Mouse (Mus musculus): ENCODE measurements around the gene A430033K04Rik.

A430033K04Rik gene

DNA sequence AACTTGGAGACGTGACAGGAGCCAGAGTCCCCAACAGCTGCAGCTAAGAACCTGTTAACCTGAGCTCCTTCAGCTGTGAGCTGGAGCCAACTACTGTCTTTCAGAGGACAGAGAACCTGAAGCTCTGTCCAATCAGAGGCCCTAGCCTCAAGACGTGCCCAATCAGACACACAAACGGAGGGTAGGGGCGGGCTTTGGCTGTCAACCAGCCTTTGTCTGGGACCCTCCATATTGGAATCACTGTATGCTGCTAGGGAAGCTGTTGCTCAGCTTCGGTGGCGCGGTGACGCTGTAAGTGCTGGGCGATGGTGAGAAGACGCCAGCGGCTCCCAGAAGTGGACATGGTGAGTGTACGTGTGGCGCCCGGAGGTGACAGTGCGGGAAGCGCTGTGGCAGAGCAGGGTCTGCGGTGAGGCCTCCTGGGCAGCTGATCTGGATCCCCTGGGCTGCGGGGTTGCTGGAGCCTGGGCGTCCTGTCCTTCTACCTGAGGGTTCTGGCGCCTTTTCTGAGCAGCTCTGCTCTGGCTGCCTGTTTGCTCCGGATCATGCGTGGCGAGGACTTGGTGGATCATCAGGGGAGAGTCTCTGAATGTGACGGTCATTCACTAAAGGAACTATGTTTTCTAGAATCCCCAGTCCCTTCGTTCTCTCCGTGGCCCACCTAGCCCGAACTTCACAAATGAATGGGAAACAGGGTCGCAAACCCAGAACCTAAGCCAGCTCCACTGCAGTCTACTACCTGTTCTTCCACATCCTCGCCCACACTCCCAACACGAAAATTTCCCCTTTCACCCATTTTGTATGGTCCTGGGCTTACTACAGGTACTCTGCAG, at the start of gene A430033K04Rik:
Gene A430033K04Rik (plus strand): TSS at position 215 of the 833 bp plus-strand sequence.
- DNase-seq (ENCODE audit: low read depth, low spot score), result peak; percentile 83

DNA sequence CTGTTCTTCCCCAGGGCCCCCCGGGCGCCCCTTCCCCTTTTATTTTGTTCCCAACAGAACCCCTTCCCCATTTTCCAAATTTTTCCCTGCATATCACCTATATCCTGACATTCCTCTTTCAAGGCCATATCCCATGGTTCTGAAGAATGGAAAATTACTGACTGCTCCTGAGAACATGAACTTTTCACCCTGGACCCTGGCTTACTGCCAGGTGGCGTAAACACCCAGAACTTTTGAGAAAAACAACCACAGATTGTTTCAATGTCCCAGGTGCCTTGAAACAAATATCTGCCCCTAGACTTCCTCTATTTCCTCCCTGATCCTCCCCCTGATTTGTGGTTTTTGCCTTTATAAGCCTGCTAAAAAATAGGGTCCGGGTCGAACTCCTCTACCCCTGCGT, 35.3 kb upstream of the A430033K04Rik start:
- no peak for DNase-seq (ENCODE audit: low read depth, low spot score)

DNA sequence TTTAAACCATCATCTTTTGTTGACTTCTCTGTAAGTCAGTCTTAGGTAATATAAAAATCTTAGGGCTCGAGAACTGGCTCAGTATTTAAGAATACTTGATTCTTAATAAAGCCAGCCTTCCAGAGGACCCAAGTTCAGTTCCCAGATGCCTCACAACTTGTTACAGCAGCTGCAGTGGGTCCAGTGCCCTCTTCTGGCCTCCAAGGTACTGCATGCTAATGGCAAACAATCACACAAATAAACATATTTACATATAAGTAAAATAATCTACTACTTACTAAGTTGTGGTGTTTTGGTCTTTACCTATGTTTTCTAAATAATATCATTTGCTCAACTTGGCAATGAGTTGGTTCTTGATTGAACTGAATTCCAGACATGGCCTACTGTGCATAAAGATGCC, 4.3 kb upstream of the A430033K04Rik start:
- no peak for DNase-seq (ENCODE audit: low read depth, low spot score)

DNA sequence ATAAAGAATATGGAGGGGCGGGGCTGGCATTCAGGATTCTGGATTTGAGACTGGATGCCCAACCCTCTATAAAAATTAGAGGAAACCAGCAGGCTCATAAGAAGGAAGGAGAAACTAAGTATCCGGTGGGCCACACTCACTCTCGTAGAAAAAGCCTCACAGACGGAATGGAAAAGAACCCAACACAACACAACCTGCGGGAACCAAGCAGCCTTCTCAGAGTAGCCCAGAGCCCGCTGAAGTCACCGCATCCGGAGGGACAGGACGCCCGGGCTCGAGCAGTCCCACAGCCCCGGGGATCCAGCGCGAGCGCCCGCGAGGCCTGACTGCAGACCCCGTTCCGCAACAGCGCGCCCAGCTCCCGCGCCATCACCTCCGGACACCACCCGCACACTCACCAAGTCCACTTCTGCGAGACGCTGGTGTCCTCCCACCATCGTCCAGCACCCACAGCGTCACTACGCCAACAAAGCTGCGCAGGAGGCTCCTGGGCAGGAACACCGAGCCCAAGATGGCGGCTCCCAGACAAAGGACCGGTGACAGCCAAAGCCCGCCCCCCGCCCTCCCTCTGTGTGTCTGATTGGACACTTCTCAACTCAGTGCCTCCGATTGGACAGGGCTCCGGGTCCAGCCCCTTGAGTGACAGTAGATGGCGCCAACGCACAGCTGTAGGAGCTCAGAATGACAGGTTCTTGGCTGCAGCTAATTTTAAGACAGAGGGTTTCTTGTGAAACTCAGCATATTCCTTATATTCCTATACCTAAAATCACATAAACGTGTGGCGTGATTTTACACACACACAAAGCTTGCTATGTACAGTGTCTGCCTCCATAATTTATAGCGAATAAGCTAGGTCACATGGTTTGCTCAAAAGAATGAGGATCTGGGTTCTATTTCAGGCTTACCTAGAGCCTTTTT, 3.2 kb upstream of the A430033K04Rik start, which contains the start of gene Zfp68:
Gene Zfp68 (minus strand): TSS at position 551 of the 918 bp plus-strand sequence.
- DNase-seq (ENCODE audit: low read depth, low spot score), result peak; percentile 97

DNA sequence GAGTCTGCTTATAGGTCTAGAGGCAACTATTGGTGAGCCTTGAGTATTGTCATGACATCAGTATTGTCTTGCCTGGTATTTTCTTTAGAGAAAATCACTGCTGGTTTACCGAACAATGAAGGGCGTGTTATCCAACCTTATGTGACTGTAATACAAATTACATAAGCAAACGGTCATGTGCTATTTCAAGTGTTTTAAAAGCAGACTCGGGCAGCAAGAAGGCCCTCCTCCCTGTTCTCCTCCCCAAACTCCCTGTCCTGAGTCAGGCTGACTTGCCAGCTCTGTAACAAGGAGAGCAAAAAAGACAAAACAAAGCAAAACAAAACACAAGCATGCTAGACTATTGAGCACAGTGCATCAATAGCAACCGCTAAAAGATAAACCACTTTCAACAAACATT, 1.8 kb upstream of the A430033K04Rik start:
- no peak for DNase-seq (ENCODE audit: low read depth, low spot score)

DNA sequence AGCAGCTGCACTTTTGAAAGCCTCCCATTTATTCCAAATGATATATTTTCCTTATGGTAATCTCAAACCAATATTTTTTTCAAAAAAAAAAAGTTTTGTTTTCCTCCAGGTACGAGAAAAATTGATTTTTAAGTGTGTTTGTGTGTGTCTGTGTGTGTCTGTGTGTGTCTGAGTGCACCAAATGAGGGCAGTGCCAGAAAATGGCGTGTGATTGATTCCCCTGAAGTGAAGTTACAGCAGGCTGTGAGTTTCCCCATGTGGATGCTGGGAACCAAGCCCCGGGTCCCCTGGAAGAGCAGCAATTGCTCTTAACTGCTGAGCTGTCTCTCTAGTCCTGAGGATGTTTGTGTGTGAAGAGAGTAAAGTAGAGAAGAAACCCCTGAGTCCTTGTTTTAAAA, 818 bp downstream of the A430033K04Rik start:
- no peak for DNase-seq (ENCODE audit: low read depth, low spot score)

DNA sequence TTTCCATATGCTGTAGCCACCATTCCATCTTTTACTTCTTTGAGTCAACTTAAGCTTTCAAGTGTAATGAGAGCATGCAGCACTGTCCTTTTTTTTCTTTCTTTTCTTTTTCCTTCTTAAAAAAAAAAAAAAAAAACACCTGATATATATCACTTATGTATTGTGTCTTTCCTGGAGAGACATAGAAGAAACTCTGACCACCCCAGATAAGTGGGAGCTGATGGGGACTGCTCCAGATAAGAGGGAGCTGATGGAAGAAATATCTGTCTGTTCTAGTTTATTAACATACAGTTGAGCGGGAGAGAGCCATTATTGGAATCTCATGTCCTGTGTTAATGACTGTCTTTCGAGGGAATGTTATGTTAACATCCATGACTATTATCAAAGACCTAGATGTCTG, 13.8 kb downstream of the A430033K04Rik start:
- DNase-seq (ENCODE audit: low read depth, low spot score), result no peak

DNA sequence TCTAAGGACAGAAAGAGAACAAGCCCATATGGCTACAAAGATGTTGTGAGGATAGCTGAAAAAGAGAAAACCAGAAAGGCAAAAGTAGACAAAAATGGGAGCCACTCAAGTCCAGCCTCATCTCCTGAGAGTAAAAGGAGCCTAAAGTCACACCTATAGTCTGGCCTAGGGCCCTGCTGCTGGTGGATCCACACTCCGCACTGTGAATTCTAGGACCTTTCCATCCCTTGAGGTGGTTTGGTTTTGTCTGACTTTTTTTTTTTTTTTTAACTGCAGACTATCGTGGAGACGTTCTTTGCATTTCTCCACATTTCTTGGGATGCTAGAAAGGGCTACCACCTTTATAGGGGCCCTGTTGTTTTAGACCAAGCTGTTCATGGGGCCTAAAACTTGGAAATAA, 18.4 kb downstream of the A430033K04Rik start:
- no peak for DNase-seq (ENCODE audit: low read depth, low spot score)

DNA sequence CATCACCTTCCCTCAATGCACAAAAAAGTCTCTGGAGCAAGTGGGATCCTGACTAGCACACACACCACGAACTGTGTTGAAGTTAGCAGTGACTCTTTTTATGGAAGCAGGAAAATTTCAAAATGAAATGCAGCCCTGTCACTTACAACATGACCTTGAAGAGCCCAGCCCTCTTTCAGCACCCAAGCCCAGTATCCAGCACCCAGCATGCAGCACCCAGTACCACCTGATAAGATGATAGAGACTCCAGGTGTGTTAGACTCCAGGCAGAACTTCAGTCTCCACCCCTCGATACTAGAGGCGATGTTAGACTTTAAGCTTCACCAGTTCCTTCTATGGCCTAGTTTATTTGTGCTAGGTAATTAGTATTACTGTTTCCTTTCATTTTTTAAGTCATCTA, 19.1 kb downstream of the A430033K04Rik start:
- no peak for DNase-seq (ENCODE audit: low read depth, low spot score)

DNA sequence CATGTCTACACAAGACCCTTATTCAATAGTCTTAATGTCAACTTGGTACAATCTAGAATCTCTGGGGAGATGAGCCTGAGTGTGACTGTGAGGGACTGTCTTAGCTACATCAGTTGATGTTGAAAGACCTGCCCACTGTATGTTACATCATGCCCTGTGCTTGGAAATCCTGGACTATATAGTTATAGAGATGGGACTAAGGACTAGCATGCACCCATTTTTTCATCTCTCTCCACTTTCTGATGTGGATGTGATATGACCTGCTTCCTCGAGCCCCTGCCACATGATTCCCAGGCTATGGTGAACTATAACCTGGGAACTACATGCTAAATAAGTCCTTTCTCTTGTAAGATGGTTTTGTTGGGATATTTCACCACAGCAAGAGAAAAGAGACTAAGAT, 30.3 kb downstream of the A430033K04Rik start:
- no peak for DNase-seq (ENCODE audit: low read depth, low spot score)

DNA sequence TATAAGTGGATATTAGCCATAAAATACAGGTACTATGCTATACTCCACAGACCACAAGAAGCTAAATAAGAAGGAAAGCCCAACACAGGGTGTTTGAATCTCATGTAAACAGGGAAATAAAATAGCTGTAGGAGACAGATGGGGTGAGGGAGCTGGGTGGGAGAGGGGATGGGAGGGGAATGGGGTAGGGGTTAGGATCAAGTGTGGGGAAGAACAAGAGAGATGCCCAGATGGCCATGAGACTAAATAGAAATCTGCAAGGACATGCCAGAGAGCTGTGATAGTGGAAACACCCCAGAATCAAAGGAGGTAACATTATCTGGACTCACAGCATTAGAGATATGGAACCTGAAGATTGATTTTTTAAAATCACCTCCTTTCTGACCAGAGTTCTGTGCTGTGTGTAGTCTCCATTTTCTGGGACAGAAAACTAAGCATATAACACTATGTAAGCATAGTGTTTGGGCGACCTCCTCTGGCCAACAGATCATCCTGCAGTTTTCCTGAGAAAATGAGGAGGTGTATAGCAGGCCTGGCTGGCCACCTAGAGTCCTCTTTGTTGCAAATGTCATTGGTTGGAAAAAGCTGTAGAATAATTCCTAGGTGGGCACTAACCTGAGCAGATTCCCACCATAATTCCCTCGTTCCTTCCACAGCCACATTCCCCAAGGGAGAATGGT, 34.0 kb downstream of the A430033K04Rik start:
- peak; percentile 39 for DNase-seq (ENCODE audit: low read depth, low spot score)

DNA sequence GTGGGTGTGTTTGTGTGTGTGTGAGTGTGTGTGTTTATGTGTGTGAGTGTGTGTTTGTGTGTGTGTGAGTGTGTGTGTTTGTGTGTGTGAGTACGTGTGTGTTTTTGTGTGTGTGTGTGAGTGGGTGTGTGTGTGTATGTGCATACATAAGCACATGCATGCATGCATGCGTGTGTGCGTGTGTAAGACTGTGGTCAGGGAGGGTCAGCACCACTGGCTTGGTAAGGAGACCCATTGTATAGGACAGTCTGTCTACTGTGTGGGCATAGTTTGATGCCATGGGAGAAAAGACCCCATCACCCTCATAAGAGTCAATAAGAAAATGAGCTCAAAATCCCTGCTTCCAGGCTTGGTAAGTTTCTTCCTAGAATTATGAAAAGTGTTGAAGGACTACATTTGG, 34.7 kb downstream of the A430033K04Rik start:
- DNase-seq (ENCODE audit: low read depth, low spot score), result no peak

DNA sequence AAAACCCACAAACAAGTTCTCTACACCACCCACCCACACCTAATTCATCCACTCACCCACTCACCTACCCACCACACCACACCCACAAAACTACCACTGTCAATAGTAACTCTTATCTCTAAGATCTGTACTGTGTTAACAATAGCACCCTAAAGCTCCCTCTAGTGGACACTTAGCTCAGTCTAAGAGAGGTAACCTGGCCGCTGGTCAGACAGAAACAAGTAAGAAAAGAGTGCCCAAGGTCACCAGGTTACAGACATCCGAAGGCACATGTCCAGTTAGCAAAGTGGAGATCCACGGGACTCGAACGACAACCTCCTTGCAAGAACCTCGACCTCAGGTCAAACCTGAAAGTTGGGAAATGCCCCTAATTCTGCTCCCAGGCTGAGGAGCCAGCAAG, 35.2 kb downstream of the A430033K04Rik start:
- peak; percentile 35 for DNase-seq (ENCODE audit: low read depth, low spot score)

DNA sequence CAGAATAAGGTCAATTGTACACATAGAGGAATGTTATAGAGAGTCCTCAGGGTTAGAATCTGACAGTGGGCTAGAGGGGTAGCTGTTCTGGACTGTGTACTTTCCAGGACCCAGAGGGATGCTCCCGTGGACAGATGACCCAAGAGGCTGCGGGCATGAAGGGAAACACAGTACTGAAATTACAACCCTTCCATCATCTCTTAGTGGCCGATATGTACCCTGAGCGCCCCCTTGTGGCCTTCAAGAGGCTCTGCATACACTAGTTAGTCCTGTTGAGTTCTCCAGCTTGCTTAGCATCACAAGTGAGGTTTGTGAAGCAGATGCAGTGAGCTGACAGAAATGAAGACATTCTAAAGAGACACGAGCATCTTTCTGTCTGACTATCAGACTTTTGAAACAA, 36.3 kb downstream of the A430033K04Rik start:
- peak; percentile 51 for DNase-seq (ENCODE audit: low read depth, low spot score)

DNA sequence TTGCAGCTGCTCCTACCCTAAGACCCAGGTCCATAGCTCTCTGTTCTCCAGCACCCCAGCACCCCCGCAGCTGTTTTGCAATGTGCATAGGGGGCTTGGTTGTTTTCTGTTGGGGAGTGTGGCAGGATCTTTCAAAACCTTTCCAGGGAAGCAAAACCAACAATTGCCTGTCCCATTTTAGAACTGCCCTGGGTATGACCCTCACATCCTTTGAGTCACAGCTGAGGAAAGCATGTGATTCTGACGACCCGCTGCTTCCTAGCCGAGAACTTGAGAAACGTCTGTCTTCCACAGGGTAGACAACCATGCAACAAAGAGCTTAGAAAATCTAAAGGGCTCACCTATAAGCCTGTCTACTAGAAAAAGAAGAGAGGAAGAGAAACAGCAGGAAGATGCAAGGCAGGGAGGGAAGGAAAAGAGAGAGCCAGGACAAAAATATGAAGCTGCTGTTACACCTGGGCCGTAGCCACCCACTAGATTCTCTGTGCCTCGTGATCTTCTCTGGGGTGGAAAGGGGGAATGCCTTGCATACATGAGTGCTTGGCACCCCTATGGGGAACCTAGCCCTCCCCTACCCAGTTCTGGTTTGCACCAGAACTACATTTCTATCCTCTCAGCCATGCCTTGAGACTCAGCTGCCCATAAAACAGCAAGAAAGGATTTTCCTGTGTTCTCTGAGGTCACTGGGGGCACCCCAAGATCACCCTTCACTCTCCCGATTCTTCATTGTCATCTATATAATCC, 60.5 kb downstream of the A430033K04Rik start:
- DNase-seq (ENCODE audit: low read depth, low spot score), result no peak

DNA sequence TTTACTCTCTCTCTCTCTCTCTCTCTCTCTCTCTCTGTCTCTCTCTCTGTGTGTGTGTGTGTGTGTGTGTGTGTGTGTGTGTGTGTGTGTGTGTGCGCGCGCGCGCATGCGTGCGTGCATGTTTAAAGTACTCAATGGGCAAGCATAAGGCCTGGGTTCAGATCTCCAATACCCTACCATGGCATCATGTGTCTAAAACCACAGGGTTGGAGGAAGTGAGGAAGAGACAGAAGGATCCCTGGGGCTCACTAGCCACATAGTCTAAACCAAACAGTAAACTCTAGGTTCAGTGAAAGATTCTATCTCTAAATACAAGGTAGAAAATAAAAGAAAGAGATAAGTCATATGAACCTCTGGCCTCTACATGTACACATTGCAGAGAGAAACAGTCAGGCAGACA, 61.2 kb downstream of the A430033K04Rik start:
- no peak for DNase-seq (ENCODE audit: low read depth, low spot score)

DNA sequence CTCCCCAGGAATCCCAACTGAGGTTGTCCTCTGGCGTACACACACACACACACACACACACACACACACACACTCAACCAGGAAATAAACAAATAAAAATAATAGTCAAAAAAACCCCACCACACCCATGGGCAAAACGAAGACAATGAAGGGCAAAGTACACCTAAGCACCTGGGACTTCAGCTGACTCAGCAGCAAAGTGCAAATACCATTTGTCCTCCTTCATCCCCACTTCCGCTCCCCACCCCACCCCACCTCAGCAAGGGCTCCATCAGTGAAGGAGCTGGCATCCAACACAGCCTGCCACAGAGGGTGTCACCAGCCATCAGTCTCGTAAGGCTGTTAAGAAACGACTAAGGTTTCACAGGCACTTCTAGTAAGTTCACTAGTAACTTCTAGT, 64.8 kb downstream of the A430033K04Rik start:
- DNase-seq (ENCODE audit: low read depth, low spot score), result no peak

DNA sequence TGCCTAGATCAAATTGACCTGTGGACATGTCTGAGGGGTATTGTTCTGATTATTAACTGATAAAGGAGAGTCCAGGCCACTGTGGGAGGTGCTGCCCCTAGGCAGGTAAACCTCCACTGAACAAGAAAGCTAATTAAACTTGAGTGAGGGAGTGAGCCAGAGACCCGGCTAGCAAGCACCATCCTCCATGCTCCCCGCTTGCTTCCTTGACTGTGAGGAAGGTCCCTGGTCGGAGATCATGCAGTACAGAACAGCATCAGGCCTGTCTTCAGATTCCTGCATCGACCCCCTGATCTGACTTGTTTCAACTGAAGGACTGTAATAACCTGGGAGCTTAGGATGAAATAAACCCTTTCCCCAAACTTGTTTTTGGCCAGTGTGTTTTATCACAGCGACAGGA, 66.6 kb downstream of the A430033K04Rik start:
- no peak for DNase-seq (ENCODE audit: low read depth, low spot score)

DNA sequence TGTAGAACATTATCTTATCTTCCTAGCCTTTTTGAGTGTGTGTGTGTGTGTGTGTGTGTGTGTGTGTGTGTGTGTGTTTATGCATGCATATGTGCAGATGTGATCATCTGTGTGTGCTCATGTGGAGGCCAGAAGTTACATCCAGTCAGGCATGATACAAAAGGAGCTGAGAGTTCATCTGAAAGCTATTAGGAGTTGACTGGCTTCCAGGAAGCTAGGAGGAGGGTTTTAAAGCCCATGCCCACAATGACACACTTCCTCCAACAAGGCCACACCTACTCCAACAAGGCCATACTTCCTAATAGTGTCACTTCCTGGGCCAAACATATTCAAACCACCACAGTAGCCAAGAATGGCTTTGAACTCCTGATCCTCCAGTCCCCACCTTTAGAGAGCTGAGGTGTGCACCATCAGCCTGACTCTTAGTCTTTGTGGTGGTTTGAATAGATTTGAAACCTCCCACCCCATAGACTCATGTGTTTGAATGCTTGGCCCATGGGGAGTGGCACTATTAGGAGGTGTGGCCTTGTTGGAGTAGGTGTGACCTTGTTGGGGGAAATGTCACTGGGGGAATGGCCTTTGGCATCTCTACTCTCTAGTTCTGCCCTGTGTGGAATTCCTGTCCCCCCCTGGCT, 70.4 kb downstream of the A430033K04Rik start:
- no peak for DNase-seq (ENCODE audit: low read depth, low spot score)

DNA sequence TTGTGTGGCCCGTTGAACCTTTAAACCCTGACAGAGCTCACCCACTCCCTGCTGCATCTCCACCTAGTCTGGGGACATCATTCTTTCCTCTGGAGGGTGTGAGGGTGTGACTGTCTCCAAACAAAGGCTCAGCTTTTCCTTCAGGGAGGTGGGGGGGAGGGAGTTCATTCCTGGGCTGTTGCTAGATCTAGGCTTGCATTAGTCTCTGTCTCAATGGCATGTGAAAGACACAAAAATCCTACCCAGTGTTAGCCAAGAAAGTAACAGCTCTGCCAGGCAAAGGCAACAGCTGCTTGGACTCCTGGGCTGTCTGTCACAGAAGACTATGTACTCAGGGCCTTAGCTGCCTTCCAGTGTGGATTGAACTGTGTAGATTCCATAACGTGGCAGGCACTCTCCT, 71.4 kb downstream of the A430033K04Rik start:
- no peak for DNase-seq (ENCODE audit: low read depth, low spot score)

All from embryo, embryonic 11.5 days (tissue).